Mouse (Mus musculus) neural tube, embryonic 11.5 days (tissue): ENCODE measurements around the gene Spire2. TPM values are rescaled to one million over a fixed set of nuclear protein-coding genes. Genes with fewer than 3 reads are reported as not detected.
A peak's percentile ranks its signal among the peaks of the same experiment; 100 is the strongest.

ENCODE experiments used
- ATAC-seq: fragments of 200-750 bp; cut with Nextera tagmentation; 2 replicates; pipeline ENCODE4 v1.8.0; 2017; ENCODE audit warnings: moderate number of reproducible peaks, mild to moderate bottlenecking, moderate TSS enrichment, moderate library complexity; ENCODE audit not compliant: insufficient read depth, low FRiP score, low TSS enrichment
- DNase-seq: peaks from one replicate; pipeline ENCODE4 v3.0.0-alpha.2; 2015; ENCODE audit warnings: low spot score
- H3K27ac ChIP-seq: fragments of 300-500 bp; sonication (generic); 2 replicates; pipeline ENCODE4 v1.5.1; 2014; ENCODE audit warnings: low read depth, mild to moderate bottlenecking, low read length
- H3K27me3 ChIP-seq: fragments of 300-500 bp; sonication (generic); 2 replicates; pipeline ENCODE4 v1.6.1; 2014; ENCODE audit warnings: mild to moderate bottlenecking, low read length, mixed read lengths; ENCODE audit not compliant: control insufficient read depth, insufficient read depth
- H3K36me3 ChIP-seq: fragments of 300-500 bp; sonication (generic); 2 replicates; pipeline ENCODE4 v1.6.1; 2014; ENCODE audit warnings: mild to moderate bottlenecking, low read length, moderate library complexity, mixed read lengths; ENCODE audit not compliant: control insufficient read depth, insufficient read depth
- H3K4me1 ChIP-seq: fragments of 300-500 bp; sonication (generic); 2 replicates; pipeline ENCODE4 v1.6.1; 2014; ENCODE audit warnings: low read length, mixed read lengths; ENCODE audit not compliant: control insufficient read depth, insufficient read depth
- H3K4me2 ChIP-seq: fragments of 300-500 bp; sonication (generic); 2 replicates; pipeline ENCODE4 v1.6.1; 2014; ENCODE audit warnings: low read depth, mild to moderate bottlenecking, moderate library complexity
- H3K4me3 ChIP-seq: fragments of 300-500 bp; sonication (generic); 2 replicates; pipeline ENCODE4 v1.5.1; 2014; ENCODE audit warnings: low read depth, low read length
- H3K9ac ChIP-seq: fragments of 300-500 bp; sonication (generic); 2 replicates; pipeline ENCODE4 v1.6.1; 2014; ENCODE audit warnings: mild to moderate bottlenecking, low read length
- H3K9me3 ChIP-seq: fragments of 300-500 bp; sonication (generic); 2 replicates; pipeline ENCODE4 v1.6.1; 2016; ENCODE audit warnings: low read length; ENCODE audit not compliant: control insufficient read depth
- WGBS: fragments of 180-500 bp; shearing (Covaris S2); extraction: QIAGEN DNeasy Blood & Tissue Kit; methylation state at CpG from one replicate; pipeline ENCODE4 v1.1.7; 2014; 5-methylcytosine and 5-hydroxymethylcytosine counted together
- polyA plus RNA-seq: library from polyadenylated mRNA; unstranded; fragments of >200 nt; fragmentation: Nextera tagmentation; extraction: Ambion mirVana; gene quantifications from 2 replicates; pipeline ENCODE4 v1.2.1, GENCODE M21; 2014

The Spire2 gene
- polyA plus RNA-seq, 1 experiment from 2014 or later, result 17.3 TPM

GRCm38 (mm10) chr8:123330701-123331100, 1.8 kb upstream of the Spire2 start:
- Histone ChIP-seq H3K27me3 (no peaks in the 10 kb centered on the region), H3K9ac (no peak overlapping the region), H3K4me3 (no peak overlapping the region), H3K4me2 (no peak overlapping the region), H3K36me3 (no peaks in the 10 kb centered on the region), H3K4me1 (peaks cover 8% of the 10 kb centered on the region; the same call in 1 of the 2 replicates), H3K9me3 (no peaks in the 10 kb centered on the region), H3K27ac (no peak overlapping the region)
- WGBS, result 82% methylated on average over 6 of the region's 6 CpGs
- DNase-seq (no peak), ATAC-seq (no peak)

GRCm38 (mm10) chr8:123331301-123331700, 1.2 kb upstream of the Spire2 start:
- H3K9ac ChIP-seq, result no peak overlapping the region
- H3K4me3 ChIP-seq, result no peak overlapping the region
- no peaks in the 10 kb centered on the region for H3K9me3 ChIP-seq
- H3K36me3 ChIP-seq, result no peaks in the 10 kb centered on the region
- peaks cover 8% of the 10 kb centered on the region; the same call in 1 of the 2 replicates for H3K4me1 ChIP-seq
- DNase-seq (no peak), ATAC-seq (no peak)
- no peaks in the 10 kb centered on the region for H3K27me3 ChIP-seq
- H3K4me2 ChIP-seq, result no peak overlapping the region
- 82% methylated on average over 2 of the region's 2 CpGs for WGBS
- H3K27ac ChIP-seq, result no peak overlapping the region

- ATAC-seq (no peak), DNase-seq (no peak)
- no peaks in the 10 kb centered on the region for H3K9me3 ChIP-seq
- H3K27ac ChIP-seq, result peak overlapping the region; percentile 73; the same call in 1 of the 2 replicates
- no peaks in the 10 kb centered on the region for H3K36me3 ChIP-seq
- no peaks in the 10 kb centered on the region for H3K27me3 ChIP-seq
- H3K4me1 ChIP-seq, result peaks cover 8% of the 10 kb centered on the region; the same call in 1 of the 2 replicates
- no peak overlapping the region for H3K9ac ChIP-seq
- WGBS, result 31% methylated on average over 8 of the region's 8 CpGs
- H3K4me3 ChIP-seq, result peak overlapping the region; percentile 81
- peak overlapping the region; percentile 75 for H3K4me2 ChIP-seq
Observed at GRCm38 (mm10) chr8:123331810-123332209, 703 bp upstream of the Spire2 start.

GRCm38 (mm10) chr8:123333091-123333587, 626 bp downstream of the Spire2 start:
- Histone ChIP-seq H3K4me2 (peak overlapping the region; percentile 75), H3K9me3 (no peaks in the 10 kb centered on the region), H3K27me3 (no peaks in the 10 kb centered on the region), H3K4me3 (peak overlapping the region; percentile 81), H3K36me3 (no peaks in the 10 kb centered on the region; the same call in 1 of the 2 replicates), H3K9ac (peak overlapping the region; percentile 84), H3K4me1 (peaks cover 8% of the 10 kb centered on the region; the same call in 1 of the 2 replicates), H3K27ac (peak overlapping the region; percentile 70)
- 2% methylated on average over 21 of the region's 21 CpGs for WGBS
- DNase-seq (peak; percentile 37), ATAC-seq (peak; percentile 35; the same call in 1 of the 2 replicates)

- no peak overlapping the region; the same call in 1 of the 2 replicates for H3K9ac ChIP-seq
- no peaks in the 10 kb centered on the region for H3K27me3 ChIP-seq
- H3K9me3 ChIP-seq, result no peaks in the 10 kb centered on the region
- ATAC-seq, result no peak
- no peak overlapping the region for H3K27ac ChIP-seq
- H3K4me3 ChIP-seq, result peak overlapping the region; percentile 81
- H3K36me3 ChIP-seq, result no peaks in the 10 kb centered on the region; the same call in 1 of the 2 replicates
- 3% methylated on average over 7 of the region's 7 CpGs for whole genome bisulfite sequencing
- peaks cover 8% of the 10 kb centered on the region; the same call in 1 of the 2 replicates for H3K4me1 ChIP-seq
- DNase-seq, result peak; percentile 28
- peak overlapping the region; percentile 75 for H3K4me2 ChIP-seq
Observed at GRCm38 (mm10) chr8:123333864-123334263, 1.4 kb downstream of the Spire2 start.

GRCm38 (mm10) chr8:123334467-123334866, 2.0 kb downstream of the Spire2 start:
- Histone ChIP-seq H3K9me3 (no peaks in the 10 kb centered on the region), H3K4me3 (peak overlapping the region; percentile 81; the same call in 1 of the 2 replicates), H3K27ac (no peak overlapping the region), H3K36me3 (no peaks in the 10 kb centered on the region; the same call in 1 of the 2 replicates), H3K4me1 (peaks cover 8% of the 10 kb centered on the region; the same call in 1 of the 2 replicates), H3K9ac (no peak overlapping the region), H3K4me2 (peak overlapping the region; percentile 75), H3K27me3 (no peaks in the 10 kb centered on the region)
- DNase-seq, result no peak
- ATAC-seq, result no peak
- 0% methylated on average over 1 of the region's 1 CpGs for WGBS

GRCm38 (mm10) chr8:123337475-123337874, 5.0 kb downstream of the Spire2 start:
- Histone ChIP-seq H3K36me3 (no peaks in the 10 kb centered on the region; the same call in 1 of the 2 replicates), H3K27me3 (no peaks in the 10 kb centered on the region), H3K9me3 (no peaks in the 10 kb centered on the region; the same call in 1 of the 2 replicates), H3K27ac (no peak overlapping the region), H3K4me3 (no peak overlapping the region), H3K4me1 (0 out of 2 replicates have a peak, but pooled peaks cover 5% of the 10 kb centered on the region), H3K9ac (no peak overlapping the region), H3K4me2 (no peak overlapping the region)
- WGBS, result 80% methylated on average over 3 of the region's 3 CpGs
- no peak for DNase-seq
- ATAC-seq, result no peak

GRCm38 (mm10) chr8:123340071-123340470, 7.6 kb downstream of the Spire2 start:
- no peaks in the 10 kb centered on the region; the same call in 1 of the 2 replicates for H3K36me3 ChIP-seq
- H3K4me3 ChIP-seq, result no peak overlapping the region
- ATAC-seq (no peak), DNase-seq (no peak)
- no peak overlapping the region for H3K4me2 ChIP-seq
- H3K4me1 ChIP-seq, result no peaks in the 10 kb centered on the region
- WGBS, result 97% methylated on average over 4 of the region's 4 CpGs
- H3K27me3 ChIP-seq, result no peaks in the 10 kb centered on the region
- H3K9me3 ChIP-seq, result no peaks in the 10 kb centered on the region; the same call in 1 of the 2 replicates
- H3K27ac ChIP-seq, result no peak overlapping the region
- H3K9ac ChIP-seq, result no peak overlapping the region
